Mouse (Mus musculus) adrenal gland, postnatal 14 days (tissue): ENCODE results near the gene Sec63. TPM values are rescaled to one million over a fixed set of nuclear protein-coding genes. Genes with fewer than 3 reads are reported as not detected.

Experiments used
- DNase-seq: peaks from one replicate; pipeline ENCODE4 v3.0.0; 2021; ENCODE audit warnings: mixed read lengths
- long read RNA-seq, 2 experiments: library from polyadenylated mRNA; stranded (forward); transcript quantifications; one replicate each; pipeline ENCODE4 v2.0.0; 2021
- total RNA-seq: library from RNA; stranded (reverse); gene quantifications from 2 replicates; pipeline ENCODE4 v1.2.3, GENCODE M21; 2021

Gene Sec63
- total RNA-seq, result 56.2 and 70.6 TPM in 2 replicates
- long read RNA-seq, experiment 1, full-length matches to known transcripts, result 67 of 80 reads
- long read RNA-seq, experiment 1, partial matches to known transcripts, result 3 of 80 reads
- long read RNA-seq, experiment 1, other reads (novel, unspliced or antisense), result 10 of 80 reads
- long read RNA-seq, experiment 2, full-length matches to known transcripts, result 50 of 64 reads
- long read RNA-seq, experiment 2, partial matches to known transcripts, result 4 of 64 reads
- long read RNA-seq, experiment 2, other reads (novel, unspliced or antisense), result 10 of 64 reads

DNA sequence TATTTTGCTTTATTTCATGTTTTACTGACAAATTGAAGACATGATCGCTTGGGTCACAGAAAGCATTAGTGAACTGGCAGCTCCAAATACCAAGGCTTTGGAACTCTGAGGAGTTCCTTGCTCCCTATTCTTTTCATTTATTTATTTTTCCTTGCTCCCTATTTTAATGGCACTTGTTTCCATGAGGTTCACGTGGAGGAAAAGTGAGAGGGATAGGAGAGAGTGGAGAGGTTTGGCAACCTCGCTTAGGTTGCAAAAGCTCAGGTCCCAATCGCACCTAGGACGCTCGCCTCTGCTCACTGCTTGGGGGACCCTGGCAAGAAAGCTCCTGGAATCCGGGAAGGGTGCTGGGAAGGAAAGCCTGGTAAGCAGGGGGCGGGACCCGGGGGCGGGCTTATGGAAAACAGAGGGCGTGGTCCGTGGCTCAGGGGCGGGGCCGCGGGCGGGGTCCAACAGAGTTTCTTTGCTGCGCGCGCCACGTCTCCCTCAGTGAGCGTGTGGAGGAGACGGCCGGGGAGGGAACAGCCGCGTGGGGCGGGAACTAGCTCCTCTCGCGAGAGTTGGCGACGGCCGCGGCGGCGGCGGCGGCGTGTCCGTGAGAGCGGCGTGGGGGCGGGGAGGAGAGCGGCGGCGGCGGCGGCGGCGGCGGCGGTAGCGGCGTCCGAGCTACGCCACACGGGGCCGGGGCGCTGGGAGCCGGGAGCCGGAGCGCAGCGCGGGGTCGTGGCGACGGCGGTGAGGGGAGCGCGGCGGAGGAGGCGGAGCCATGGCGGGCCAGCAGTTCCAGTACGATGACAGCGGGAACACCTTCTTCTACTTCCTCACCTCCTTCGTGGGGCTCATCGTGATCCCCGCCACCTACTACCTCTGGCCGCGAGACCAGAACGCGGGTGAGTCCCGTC, at the start of gene Sec63:
Gene Sec63 (plus strand): TSS at position 498 of the 902 bp plus-strand sequence.
- peak; percentile 99 for DNase-seq

DNA sequence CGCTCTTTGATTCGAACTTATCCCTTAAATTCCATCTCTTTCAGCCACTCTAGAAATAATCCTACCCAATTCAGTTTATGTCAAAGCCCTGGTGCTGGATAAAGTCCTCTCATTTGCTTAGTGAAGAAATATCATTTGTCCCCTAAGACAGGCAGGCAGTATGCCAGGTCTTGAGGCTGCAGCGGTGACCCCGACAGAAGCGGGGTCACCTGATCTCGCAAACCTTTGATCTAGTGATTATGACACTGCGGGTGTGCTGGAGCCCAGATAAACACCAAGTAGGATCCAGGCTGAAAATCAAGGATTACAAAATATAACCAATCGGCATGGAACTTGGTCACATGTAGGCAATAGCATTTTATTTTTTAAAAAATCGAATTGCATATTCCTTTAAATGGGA, 46.6 kb upstream of the Sec63 start:
- DNase-seq, result peak; percentile 76

DNA sequence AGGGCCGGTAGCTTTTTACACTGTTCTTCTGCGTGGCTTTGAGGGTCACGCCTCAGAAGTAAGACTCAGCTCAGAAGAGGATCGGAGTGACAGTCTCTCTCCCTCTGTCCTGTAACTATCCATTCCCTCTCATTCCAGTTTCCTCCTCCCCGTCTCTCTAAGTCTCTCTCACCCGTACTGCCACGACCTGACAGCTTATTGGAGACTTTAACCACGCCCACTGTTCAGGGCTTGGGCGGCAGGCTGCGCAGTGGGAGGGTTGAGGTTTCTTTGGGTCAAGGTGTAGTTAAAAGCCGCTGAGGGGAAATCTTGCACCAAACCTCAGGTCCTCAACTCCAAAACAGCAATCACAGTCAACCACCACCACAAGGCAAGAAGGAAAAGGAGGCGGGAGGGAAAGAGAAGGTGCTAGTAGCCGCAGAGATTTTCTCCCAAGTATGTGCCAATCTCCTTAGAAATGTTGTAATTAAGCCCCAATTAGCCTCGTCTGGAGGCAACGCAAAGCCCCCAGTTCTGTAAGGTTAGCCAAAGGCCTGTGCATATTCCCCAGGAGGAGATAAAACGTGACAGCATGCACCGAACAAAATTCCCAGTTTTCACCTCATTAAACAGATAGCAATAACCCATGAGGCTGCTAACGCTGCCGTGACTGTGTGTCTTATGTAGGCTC, 45.8 kb upstream of the Sec63 start:
- DNase-seq, result peak; percentile 15

DNA sequence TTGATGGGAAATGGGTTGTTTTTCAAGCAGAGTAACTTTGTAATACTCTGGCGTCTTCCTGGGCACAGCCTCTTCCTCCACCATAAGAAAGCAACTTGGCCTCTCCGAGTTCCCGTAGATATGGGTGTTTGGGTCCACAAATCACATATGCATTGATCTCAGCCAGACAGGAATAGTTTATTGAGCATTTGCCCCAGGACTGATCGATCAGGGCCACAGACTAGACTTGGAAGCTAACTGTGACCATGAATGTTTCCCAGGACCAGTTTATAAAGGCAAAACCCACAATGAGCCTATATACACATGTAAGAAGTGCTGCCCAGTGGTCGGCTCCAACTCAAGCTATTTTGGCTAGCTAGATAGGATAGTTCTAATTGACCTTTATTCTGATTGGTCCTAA, 39.2 kb upstream of the Sec63 start:
- no peak for DNase-seq

DNA sequence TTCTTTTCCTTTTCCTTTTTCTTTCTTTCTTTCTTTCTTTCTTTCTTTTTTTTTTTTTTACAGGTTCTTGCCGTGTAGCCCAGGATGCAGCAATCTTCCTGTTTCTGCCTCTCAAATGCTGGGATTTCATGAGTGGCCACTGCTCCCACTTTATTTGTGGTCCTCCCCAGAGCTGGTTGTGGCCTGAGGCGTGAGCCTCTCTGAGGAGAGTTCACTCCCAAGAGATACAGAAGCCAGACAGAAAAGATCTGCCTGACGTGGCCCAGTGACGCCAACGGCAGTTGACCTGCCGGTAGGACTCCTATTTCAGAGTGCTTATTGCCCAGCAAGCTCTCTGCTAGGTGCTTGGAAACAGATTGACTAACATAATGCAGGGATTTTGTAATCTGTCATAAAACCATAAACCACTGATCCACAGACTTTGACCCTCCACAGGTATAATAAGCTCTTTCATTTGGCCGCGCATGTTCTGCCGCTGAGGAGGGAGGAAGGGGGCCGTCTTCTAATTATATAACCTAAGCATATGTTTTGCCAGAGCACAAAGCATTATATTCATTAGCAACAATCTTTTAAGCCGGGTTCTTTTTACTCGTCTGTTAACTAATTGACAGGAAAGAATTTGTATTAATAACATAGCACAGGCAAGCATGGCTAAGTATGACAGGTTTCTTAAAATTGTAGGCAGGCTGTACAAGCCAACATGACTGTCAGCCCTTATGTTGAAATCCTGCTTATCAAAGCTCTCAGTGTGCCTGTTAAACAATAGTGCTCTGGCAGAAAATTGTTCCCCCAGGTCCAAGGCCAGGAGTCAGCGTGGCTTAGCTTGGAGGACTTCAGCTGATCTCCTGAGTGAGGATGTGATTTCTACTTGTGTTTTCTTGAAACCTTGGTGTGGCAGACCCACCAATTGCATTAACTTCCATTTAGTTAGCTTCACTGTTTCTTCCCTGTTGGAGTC, 37.7 kb upstream of the Sec63 start:
- DNase-seq, result peak; percentile 21

DNA sequence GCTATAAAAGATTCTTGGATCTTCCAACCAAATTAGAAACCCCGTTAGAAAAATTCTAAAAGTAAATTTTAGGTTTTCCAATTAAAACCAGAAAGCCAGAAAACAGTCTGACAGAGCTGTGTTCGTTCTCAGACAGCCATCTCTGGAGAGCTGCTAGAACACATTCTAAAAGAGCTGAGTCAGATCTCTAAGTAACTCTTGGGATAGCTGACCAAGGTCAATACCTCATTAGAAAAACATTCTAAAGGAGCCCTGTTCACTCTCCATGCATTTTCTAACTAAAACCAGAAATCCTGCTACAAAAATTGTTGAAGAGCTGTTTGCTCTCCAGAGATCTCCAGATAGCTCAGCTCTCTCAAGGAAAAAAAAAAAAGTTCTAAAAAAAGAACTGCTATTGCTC, 31.7 kb upstream of the Sec63 start:
- DNase-seq, result no peak

DNA sequence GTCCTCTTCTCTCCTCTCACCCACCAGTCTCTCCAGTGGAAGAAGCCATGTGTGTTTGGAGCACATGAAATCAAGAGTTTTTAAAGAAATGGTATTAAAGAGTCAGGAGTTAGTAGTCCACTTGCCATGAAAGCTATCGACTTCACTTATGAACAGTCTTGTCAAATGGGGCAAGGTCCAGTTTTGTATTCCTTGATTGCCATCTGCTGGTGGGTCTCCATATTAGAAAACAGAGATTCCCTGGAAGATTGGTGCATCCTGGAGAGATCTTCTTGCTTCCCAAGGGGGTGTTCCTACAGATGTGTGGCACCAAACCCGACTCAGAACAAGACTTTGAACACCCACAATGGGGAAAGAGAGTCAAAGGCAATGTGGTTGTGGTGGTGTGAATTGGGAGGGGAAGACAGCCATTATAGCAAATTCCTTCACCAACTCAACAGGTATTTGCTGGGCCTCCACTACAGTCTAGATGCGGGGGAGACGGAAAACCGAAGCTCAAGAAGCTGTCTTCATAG, 26.7 kb upstream of the Sec63 start:
- peak; percentile 60 for DNase-seq

DNA sequence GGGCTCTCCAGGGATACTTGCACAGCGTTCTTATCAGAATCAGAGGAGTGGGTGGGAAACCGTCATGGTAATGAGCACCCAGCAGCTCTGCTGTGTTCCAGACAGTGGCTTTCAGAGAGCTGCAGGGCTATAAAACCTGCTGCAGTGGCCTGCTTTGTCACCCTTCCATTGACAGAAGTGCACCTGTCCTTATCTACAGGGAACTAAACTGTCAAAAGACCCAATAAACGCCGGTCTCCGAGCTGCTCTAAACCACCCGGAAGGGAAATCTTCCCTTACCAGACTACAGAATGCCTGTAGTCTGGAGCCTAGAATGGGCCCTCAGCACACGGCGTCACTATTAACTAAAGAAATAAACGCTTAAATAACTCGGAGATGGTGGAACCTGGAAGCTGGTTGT, 9.5 kb upstream of the Sec63 start:
- DNase-seq, result no peak

DNA sequence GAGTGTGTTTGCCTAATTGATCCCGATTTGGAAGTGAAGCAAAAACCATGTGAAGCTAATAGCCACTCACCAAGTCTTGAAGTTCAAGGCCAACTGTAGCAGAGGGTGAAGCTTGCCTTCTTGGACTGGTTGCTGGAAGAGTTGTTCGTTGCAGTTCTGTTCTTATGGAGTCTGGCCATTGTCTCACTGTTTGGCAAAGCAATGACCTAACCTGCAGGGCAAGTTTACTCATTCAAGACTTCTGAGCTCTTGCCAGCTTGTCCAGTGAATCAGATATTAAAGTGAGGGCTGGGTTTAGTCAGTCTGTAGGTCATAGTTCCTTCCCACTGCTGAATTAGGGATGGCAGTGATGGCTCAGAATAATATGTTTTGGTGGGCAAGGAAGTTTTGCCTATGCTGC, 7.0 kb upstream of the Sec63 start:
- no peak for DNase-seq

DNA sequence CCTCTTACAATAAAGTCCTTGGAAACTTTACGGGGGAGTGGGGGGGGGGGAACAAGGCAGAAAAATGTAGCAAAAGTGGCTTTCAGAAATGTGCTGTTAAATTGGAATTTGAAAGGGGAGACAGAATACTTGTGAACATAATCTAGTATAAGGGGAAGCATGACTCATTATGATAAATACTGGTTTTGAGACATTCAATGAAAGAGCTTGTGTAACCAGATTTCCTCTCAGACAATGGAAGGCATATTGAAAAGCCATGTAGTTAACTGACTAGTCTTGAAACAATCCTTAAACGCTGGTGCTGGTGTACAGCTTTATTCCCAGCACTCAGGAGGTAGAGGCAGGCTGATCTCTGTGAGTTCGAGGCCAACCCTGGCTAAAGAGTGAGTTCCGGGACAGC, 1.6 kb upstream of the Sec63 start:
- no peak for DNase-seq

DNA sequence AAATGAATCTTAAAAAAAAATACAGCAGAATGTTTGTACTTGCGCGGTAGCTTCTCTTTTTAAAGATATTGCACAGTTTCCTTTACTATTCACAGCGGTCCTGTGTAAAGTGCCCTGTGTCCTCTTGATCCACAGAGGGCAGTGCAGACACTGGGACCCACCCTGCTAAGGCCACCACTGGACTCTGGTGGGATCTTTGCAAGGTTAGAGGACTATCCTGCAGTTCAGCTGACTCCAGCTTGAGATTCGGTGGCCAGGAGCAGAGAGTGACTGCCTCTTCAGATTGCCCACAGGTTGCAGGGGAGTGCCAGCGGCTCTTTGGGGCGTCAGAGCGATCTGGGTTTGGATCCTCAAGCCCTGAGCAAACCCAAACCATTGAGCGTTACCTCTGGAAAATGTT, 967 bp upstream of the Sec63 start:
- peak; percentile 18 for DNase-seq

DNA sequence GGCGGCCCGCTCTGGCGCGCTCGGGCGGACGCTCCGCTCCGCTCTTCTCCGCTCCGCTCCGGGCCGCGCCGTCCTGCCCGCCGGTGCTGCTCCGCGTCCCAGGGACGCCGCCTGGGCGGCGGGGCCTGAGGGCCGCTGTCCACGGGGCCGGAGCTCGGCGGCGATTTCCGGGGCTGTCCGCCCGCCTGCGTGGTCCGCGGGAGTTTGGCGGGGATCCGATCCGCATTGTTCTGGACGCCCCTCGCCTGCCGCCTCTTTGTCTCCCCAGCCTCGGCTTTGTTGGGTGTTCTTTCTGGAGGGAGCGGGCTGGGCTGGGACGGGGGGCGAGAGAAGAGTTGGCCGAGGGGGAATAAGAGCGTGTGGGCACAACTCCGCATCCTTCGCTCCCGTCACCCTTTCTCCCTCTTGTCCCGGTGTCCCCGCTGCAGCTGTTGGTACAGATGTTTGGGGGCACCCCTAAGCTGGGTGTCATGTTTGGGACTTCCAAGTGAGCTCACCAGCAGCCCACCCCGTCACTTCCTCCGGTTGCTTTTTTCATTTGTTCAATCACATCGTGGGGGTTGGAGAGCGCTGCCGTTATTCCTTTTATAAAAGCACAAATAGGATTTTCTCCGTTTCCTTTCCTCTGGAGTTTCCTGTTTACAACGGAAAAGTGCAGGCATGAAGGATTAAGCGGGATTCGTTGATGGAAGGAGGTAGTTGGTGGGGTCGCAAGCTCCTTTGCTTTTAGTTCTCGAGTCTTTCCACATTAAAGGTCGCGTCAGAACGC, 789 bp downstream of the Sec63 start:
- peak; percentile 71 for DNase-seq

DNA sequence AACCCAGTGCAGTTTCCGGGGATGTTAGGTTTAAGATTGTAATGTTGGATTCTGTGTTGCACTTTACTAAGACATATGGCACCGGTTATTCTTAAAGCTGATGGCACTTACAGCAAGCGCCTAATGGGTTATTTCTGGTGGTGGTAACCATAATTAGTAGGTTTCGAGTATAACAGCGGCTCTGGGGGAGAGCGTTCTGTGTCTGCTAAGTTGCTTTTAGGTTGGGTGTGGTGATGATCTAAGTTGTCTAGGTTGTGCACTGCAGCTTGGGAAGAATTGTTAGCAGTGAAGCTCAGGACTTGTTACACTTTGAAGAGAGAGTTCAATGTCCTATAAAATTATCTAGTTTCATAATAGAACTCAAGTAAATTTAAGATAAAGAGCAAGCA, 1.4 kb downstream of the Sec63 start:
- DNase-seq, result no peak

DNA sequence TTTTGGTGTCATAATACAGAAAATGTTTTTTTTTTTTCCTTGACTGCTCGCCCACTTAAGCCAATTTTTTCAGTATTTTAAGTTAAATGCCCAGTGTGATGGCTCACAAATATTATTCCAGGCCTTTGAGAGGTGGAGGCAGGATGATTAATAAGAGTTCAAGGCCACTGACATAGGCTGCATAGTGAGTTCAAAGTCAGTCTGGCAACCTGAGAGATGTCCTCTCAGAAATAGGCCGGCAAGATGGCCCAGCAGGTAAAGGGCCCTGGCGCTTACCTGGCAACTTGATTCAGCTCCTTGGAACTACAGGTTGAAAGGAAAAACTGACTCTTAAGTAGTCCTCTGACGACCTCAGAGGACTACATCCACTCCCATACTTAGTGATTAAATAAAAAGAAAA, 1.9 kb downstream of the Sec63 start:
- DNase-seq, result no peak

DNA sequence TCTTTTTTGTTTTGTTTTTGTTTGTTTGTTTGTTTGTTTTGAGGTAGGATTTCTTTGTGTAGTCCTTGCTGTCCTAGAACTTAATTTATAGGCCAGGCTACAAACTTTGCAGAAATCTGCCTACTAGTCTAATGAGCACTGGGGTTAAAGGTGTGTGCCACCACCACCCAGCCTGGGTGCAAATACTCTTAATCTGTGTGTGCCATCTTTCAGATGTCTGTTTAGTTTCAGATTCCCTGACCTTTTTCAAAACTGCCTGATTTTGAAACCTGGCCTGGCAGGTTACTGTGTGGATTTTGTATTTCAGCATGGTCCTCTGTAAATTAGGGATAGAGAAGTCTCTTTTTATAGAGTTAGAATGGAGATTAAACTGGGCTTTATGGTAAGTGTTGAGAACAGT, 4.0 kb downstream of the Sec63 start:
- no peak for DNase-seq

DNA sequence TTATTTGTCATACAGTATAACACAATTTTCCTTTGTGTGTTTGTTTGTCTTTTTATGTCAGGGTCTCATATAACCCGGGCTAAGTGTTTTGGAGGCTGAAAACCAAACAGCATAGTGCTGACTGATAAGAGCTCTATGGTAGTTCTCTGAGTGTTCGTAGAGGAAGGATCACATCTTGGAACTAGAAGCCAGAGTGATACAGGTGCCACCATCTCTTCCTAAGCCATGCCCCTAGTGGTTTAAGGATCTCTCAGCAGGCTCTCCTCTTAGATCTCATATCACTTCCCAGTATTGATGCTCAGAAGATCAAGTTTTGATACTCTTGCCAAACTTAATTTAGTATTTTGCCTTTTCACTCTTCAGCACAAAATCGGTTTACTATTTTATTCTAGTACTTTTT, 14.2 kb downstream of the Sec63 start:
- no peak for DNase-seq

DNA sequence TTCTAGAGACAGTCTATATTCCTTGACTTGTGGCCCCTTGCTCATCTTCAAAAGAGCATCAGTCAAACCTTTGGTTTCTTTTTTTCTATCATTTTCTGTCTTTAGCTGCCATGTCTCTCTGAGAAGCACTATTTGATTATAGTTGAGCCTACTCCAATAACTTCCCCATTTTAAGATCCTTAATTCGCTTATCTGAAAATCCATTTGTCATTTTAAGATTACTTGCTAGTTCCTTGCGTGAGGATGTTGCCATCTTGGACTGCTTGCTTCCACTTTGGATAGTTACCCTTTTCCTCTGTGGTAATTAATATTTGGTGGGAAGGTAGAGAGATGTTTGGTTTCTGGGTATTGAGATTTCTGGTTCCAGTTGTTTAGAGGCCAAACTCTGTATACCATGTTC, 19.5 kb downstream of the Sec63 start:
- no peak for DNase-seq

DNA sequence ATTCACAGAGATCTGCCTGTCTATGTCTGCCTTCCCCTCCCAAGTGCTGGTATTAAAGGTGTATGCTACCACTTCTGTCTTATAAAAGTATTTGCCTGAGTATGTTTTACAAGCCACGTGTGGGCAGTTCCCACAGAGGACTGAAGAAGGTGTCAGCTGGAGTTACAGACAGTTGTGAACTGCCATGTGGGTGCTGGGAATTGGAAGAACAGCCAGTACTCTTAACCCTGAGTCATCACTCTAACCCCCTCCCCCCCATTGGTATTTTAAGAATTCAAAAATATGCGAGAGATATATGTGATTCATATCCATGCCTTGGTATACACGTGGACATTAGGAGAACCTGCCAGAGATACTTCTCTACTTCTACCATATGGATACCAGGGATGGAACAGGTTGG, 20.4 kb downstream of the Sec63 start:
- DNase-seq, result no peak

DNA sequence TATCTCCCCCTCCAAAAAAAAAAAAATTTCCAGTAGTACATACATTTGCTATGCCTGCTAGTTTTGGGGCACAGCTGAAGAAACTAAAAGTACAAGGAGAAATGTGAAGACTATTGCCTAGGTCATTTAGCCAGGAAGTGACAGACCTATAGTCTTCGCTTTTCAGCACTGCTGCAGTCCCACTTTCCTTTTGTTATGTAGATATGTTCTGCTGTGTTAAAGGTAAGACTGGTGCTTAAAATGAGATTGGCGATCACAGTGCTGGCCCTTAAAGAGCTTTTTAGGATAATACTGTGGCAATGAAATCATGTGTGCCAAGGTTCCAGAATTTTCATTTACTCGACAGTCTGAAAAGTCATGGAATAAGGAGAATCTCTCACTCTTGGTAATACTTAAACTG, 39.6 kb downstream of the Sec63 start:
- DNase-seq, result no peak

DNA sequence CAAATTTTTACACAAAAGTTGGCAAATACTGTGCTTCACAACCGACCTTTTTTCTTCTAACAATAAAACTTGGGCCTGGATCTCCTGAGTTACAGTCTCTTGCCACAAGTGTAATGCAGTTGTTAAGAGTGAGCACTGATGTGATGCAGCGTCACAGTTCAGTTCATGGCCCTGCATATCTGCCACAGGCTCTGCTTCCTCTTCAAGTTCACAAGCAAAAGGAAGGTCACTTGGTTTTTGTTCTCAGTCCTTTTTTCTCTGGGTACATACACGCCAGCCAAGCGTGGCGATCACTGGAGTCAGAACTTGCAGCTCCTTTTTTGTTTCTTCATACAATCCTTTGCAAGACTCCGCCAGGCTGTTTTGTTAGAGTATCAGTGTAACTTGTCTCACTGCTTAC, 64.6 kb downstream of the Sec63 start:
- no peak for DNase-seq

DNA sequence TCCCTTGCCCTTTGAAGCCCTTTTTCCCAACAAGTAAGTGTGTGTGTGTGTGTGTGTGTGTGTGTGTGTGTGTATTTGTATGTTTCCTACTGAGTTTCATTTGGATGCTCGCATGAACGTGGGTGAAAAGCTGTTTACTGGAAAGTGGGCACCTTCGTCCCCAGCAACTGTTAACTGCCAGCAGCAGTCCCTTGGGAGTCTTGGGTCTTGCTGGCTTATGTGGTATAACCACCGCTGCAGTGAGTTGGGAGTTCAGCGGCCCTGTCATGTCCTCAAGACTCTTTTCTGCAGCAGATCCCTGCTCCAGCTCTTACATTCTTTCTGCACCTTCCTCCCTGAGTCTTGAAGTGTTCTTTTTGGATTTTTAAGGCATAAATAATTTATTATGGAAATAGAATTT, 65.9 kb downstream of the Sec63 start:
- no peak for DNase-seq
